Mouse (Mus musculus): ENCODE results near the gene 5830473C10Rik.

DNA sequence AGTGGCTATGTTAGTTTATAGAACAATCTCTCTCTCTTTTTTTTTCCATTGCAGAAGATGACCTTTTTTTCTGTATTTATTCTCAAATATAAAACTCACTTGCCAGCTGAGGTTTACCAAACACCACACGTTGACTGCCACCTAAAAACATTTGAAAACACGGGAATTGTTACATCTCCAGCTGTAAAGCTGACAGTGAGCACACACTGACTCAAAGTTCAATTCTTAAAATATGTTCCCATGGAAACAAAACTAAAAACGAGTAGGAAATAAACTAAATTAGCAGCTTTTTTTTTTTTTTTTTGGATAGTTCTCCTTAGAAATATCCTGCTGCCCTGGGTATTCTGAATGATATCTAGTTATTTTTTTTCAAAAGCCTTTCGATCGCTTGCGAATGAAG is 4.3 kb downstream of the 5830473C10Rik start:
- TF ChIP-seq CTCF (IDR thresholded peaks at IDR 0.05; ENCODE audit: control insufficient read depth, insufficient read depth, insufficient replicate concordance, low read depth, low read length) (no peak), POLR2A (IDR thresholded peaks at IDR 0.05; ENCODE audit: control insufficient read depth, low read depth, low read length) (no peak)
